Mouse (Mus musculus) MEL-GATA-1-ER (cell line): Measurements from ENCODE around the gene Defa23.
A peak's percentile ranks its signal among the peaks of the same experiment; 100 is the strongest.
"Not testable (repeated sequence)": the region's sequence is repeated elsewhere in the genome, so short reads cannot be mapped to it uniquely, and the experiment has no call there.

Experiments
- DNase-seq: peaks from one replicate; pipeline ENCODE4 v3.0.0-alpha.2; 2012; ENCODE audit warnings: low read depth; ENCODE audit errors: extremely low read depth

The Defa23 gene

GRCm38 (mm10) chr8:21054747-21055146 lies at the start of gene Defa23:
TSS of gene Defa23 (plus strand) at chr8:21055047.
- DNase-seq = not testable (repeated sequence)

- no peak for DNase-seq
Measured at GRCm38 (mm10) chr8:21006801-21007200, 48.0 kb upstream of the Defa23 start.

- DNase-seq = peak; percentile 65
Measured at GRCm38 (mm10) chr8:21008578-21008977, 46.3 kb upstream of the Defa23 start.

DNA sequence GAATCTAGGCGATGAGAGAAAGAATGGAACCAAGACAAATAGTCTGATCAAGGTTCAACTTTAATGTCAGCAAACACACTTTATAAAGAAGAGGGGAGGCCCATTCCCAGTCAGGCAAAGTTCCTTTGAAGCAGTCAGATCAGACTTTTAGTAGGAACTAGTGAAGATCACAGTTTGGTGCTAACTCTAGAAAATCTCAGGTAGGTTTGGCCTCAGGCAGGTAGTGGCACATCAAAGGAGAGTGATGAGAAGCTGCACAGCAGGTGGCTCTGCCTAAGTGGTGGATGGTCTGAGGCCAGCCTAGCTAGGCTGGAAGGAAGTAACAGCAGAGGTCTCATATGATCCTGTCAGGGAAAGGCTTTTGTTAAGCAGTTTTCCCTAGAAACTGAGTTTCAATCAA lies 44.3 kb upstream of the Defa23 start:
- DNase-seq = not testable (repeated sequence)

DNA sequence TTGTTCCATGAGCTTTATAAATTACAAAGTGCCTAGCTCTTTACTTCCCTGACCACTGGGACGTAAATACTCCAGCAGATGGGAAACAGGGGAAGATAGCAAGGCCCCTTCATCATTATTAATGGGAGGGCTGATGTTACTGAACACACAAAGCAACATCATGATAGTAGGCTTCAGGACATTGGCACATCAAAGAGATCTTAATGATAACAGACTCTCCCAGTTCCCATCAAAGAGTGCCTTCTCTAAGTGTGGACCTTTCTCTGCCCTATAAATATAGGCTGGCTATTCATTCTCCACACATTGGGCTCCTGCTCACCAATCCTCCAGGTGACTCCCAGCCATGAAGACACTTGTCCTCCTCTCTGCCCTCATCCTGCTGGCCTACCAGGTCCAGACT lies 29.6 kb upstream of the Defa23 start, which contains the start of gene Defa21:
TSS of gene Defa21 (plus strand) at position 301 of the 400 bp plus-strand sequence.
- not testable (repeated sequence) for DNase-seq

- DNase-seq = not testable (repeated sequence)
Measured at GRCm38 (mm10) chr8:21064738-21065137, 9.9 kb downstream of the Defa23 start, which contains the start of gene Defa35. TSS of gene Defa35 (plus strand) at chr8:21065038.

DNA sequence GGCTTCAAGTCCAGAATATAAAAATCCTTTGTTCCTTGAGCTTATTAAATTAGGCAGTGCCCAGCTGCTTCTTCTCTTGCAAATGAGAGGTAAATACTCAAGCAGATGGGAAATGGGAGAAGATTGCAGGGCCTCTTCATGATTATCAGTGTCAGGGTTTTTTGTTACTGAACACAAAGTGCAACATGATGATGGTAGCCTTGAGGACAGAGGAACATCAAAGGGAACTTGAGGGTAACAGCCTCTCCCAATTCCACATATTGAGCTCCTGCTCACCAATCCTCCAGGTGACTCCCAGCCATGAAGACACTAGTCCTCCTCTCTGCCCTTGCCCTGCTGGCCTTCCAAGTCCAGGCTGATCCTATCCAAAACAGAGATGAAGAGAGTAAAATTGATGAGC lies 29.3 kb downstream of the Defa23 start, which contains the start of gene Defa25:
TSS of gene Defa25 (plus strand) at position 301 of the 400 bp plus-strand sequence.
- DNase-seq = not testable (repeated sequence)

GRCm38 (mm10) chr8:21093106-21093505 lies 38.3 kb downstream of the Defa23 start:
- DNase-seq = no peak

GRCm38 (mm10) chr8:21095950-21096349 lies 41.1 kb downstream of the Defa23 start, which contains the start of gene Gm14851:
TSS of gene Gm14851 (minus strand) at chr8:21096050.
- DNase-seq = not testable (repeated sequence)
